Mouse (Mus musculus) erythroblast, embryonic 14.5 days (primary cell): Measurements from ENCODE around the gene Arhgap44.

ENCODE experiments used
- GATA1 ChIP-seq: IDR thresholded peaks from 2 replicates; pipeline ENCODE4 v1.6.1; 2012; ENCODE audit warnings: low read length, inconsistent platforms, mixed read lengths
- TAL1 ChIP-seq: IDR thresholded peaks from 3 replicates; pipeline ENCODE4 v1.6.1; 2012; ENCODE audit warnings: low read length, inconsistent platforms, mixed read lengths

GRCm38 (mm10) chr11:65124913-65125418 lies 37.8 kb downstream of the Arhgap44 start:
- TF ChIP-seq GATA1 (no peak), TAL1 (no peak)
